Mouse (Mus musculus): ENCODE measurements around the gene Socs3. TPM values are rescaled to one million over a fixed set of nuclear protein-coding genes. Genes with fewer than 3 reads are reported as not detected.

Gene Socs3
- total RNA-seq, 2 experiments from 2014 or later = 2.3 to 2.6 TPM

DNA sequence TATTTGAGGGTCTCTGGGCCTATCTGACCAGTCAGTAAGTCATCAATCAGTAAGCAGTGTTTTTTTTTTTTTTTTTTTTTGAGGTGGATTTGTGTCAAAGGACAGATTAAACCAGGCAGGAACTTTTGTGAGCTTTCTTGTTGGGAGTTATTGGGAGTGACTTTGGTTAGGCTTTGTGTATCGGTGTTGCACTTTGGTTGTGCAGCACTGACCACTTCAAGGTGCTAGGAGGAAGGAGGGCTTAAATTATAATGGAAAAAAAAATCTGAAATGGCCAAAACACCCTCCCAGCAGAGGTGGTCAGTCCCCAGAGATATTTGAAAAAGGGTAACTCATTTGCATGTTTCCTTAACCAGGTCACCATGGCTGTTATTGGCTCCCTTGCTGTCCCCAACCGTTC is 27.2 kb upstream of the Socs3 start:
- intact Hi-C loops (cut with DNase I) = no loop called here
- no peak for DNase-seq (ENCODE audit: extremely low spot score in 1 of 2, low spot score in 2 of 2)

DNA sequence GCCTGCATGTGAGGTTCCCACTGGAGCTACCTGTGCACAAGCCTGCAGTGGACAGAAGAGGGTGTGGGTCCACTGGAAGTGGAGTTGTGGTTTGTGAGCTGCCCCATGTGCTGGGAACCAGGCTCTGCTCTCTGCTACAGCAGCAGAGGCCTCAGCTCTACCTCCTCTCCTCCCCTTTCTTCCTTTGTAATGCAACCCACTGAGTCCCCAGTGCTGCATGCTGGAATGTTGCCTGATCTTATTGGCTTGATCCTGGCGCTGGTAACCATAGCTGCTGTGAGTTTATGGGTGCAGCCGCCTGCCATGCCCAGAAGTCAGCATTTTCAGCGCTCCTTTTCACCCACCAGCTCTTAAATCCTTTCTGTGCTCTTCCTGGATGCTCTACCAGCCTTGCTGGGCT is 26.2 kb upstream of the Socs3 start:
- no peak for DNase-seq (ENCODE audit: extremely low spot score in 1 of 2, low spot score in 2 of 2)
- intact Hi-C loops (cut with DNase I) = no loop called here

DNA sequence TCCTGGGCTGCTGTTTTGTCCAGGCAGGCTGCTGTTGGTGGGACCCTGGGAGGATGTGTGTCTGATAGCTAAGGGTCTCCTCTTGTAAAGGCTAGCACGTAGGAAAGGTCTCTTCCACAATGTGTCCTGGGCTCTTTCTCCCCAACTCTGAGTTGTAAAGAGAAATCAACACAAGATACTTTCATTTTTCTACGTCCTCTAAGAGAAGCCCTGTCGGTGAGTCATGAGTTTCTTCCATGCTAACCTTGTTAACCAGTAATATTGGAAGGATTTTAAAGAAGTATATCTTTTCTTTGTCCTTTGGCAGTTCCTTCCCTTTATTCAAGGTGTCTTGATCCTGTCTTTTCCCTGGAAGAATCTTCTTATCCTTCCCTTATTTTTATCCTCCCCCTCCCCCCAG is 25.8 kb upstream of the Socs3 start:
- DNase-seq (ENCODE audit: extremely low spot score in 1 of 2, low spot score in 2 of 2) = no peak
- intact Hi-C loops (cut with DNase I) = no loop called here

GRCm38 (mm10) chr11:117995255-117995654 is 25.4 kb upstream of the Socs3 start:
- intact Hi-C loops (cut with DNase I) = no loop called here
- no peak for DNase-seq (ENCODE audit: extremely low spot score in 1 of 2, low spot score in 2 of 2)

- DNase-seq (ENCODE audit: extremely low spot score in 1 of 2, low spot score in 2 of 2) = no peak
- intact Hi-C loops (cut with DNase I) = no loop called here
Measured at GRCm38 (mm10) chr11:117994250-117995057, 24.6 kb upstream of the Socs3 start.

- no peak for DNase-seq (ENCODE audit: extremely low spot score in 1 of 2, low spot score in 2 of 2)
- intact Hi-C loops (cut with DNase I) = no loop called here
Measured at GRCm38 (mm10) chr11:117993190-117994175, 23.6 kb upstream of the Socs3 start.

- no peak for DNase-seq (ENCODE audit: extremely low spot score in 1 of 2, low spot score in 2 of 2)
- intact Hi-C loops (cut with DNase I) = no loop called here
Measured at GRCm38 (mm10) chr11:117991502-117992470, 21.9 kb upstream of the Socs3 start.

DNA sequence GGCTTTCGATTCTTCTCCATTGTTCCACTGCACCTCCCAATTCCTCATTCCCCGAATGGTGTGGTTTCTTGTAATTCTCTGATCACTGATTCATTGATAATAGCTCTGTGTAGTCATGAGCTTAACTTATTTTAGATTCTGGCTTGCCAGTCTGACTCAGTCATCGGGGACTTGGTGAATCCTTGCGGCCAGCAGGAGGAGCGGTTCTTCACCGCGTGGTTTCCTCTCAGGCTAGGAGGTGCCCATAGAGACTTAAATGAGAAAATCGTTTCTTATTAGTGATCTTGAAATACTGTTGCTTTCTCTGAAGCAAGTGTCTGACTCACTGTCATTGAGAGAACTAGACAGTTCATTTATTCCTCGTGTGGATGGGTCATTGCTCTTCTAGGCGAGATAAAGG is 20.1 kb upstream of the Socs3 start:
- intact Hi-C loops (cut with DNase I) = no loop called here

GRCm38 (mm10) chr11:117989241-117989640 is 19.4 kb upstream of the Socs3 start:
- intact Hi-C loops (cut with DNase I) = no loop called here

More for the DNA sequence above, 20.1 kb upstream of the Socs3 start:
- no peak for DNase-seq (ENCODE audit: extremely low spot score in 1 of 2, low spot score in 2 of 2)

DNA sequence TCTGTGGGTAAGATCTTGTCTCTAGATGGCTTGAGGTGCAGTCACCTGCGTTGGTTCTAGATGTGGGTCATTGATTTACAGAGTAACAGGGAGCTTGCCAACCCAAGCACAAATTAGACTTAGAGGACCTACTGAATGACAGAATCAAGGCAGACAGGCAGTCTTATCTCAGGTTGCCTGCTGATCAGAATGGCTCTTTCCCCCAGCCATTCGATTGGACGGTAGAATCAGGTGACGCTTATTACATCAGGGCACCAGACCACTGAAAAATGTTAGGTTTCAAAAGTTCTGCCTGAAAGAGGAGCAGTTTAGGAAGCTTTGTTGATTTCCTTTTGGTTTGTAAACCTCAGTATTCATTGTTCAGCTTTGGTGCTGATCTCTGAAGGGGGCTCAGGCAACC is 18.1 kb upstream of the Socs3 start:
- DNase-seq (ENCODE audit: extremely low spot score in 1 of 2, low spot score in 2 of 2) = no peak
- intact Hi-C loops (cut with DNase I) = no loop called here

More at GRCm38 (mm10) chr11:117989241-117989640, 19.4 kb upstream of the Socs3 start:
- DNase-seq (ENCODE audit: extremely low spot score in 1 of 2, low spot score in 2 of 2) = no peak

DNA sequence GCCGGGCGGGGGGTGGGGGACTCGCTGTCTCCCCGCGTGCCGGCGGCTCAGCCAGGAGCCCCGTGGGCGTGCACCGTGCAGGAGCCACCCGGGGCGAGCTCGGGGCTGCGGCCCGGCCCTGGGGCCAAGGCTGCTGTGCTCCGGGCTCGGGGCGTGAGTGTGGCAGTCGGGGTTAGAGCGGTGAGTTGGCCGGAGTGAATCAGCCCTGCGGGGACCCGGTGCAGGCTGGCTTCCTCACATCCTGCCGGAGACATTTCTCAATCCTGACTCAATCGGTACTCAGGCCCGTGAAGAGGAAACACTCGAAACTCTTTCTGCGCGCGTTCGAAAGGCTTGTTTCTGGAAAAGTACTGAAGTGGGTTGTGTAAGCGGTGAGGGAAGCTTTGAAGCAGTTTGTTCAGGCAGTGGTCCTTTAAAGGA is 17.2 kb upstream of the Socs3 start:
- peak in 1 of 2 experiments; percentile 59 for DNase-seq (ENCODE audit: extremely low spot score in 1 of 2, low spot score in 2 of 2)
- intact Hi-C loops (cut with DNase I) = no loop called here

DNA sequence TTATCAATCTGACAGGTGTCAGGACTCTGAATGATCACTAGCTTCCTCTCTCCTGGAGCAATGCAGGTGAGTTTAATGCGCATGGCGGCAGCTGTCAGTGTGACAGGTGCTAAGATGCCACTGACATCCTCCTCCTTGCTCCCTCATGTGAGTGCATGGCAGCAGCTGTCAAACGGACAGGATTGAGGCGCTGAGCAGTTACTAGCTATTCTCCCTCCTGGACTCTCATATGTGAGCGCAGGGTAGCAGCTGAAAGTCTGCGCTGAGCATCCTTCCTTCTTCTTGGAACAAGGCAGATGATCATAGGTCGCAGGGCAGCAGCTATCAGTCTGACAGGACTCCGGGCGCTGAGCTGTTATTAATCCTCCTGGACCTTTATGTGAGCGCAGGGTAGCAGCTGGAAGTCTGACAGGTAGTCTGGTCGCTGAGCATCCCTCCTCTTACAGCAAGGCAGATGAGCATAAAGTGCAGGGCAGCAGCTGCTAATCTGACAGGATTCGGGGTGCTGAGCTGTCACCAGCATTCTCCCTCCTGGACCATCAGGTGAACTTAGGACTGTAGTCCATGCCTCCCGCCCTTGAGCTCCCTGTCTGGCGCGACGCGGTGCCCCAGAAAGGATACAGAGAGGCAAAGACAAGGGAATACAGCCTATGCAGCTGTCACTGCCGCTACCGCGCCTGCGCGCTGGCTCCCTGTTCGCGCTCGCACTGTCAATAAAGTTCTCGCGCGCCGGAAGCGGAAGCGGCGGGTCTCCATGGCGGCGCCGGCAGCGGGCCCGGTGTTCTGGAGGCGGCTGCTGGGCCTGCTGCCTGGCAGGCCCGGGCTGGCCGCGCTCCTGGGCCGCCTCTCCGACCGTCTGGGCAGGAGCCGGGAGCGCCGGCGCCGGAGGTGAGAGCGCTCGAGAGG is 16.5 kb upstream of the Socs3 start, which contains the start of gene Pgs1:
Gene Pgs1 (plus strand): TSS at position 167 of the 906 bp plus-strand sequence.
- peak; percentile 89 to 95 for DNase-seq (ENCODE audit: extremely low spot score in 1 of 2, low spot score in 2 of 2)
- intact Hi-C loops (cut with DNase I) = no loop called here

GRCm38 (mm10) chr11:117983770-117984169 is 13.9 kb upstream of the Socs3 start:
- no peak for DNase-seq (ENCODE audit: extremely low spot score in 1 of 2, low spot score in 2 of 2)
- intact Hi-C loops (cut with DNase I) = loop anchor here (5.0 kb wide), 1 partner anchor 34 kb away; no protein-coding TSS in a partner anchor

- intact Hi-C loops (cut with DNase I) = loop anchor here (5.0 kb wide), 1 partner anchor 35 kb away; no protein-coding TSS in a partner anchor
- no peak for DNase-seq (ENCODE audit: extremely low spot score in 1 of 2, low spot score in 2 of 2)
Measured at GRCm38 (mm10) chr11:117982426-117982825, 12.6 kb upstream of the Socs3 start.

GRCm38 (mm10) chr11:117979388-117979787 is 9.5 kb upstream of the Socs3 start:
- no peak for DNase-seq (ENCODE audit: extremely low spot score in 1 of 2, low spot score in 2 of 2)
- intact Hi-C loops (cut with DNase I) = no loop called here

DNA sequence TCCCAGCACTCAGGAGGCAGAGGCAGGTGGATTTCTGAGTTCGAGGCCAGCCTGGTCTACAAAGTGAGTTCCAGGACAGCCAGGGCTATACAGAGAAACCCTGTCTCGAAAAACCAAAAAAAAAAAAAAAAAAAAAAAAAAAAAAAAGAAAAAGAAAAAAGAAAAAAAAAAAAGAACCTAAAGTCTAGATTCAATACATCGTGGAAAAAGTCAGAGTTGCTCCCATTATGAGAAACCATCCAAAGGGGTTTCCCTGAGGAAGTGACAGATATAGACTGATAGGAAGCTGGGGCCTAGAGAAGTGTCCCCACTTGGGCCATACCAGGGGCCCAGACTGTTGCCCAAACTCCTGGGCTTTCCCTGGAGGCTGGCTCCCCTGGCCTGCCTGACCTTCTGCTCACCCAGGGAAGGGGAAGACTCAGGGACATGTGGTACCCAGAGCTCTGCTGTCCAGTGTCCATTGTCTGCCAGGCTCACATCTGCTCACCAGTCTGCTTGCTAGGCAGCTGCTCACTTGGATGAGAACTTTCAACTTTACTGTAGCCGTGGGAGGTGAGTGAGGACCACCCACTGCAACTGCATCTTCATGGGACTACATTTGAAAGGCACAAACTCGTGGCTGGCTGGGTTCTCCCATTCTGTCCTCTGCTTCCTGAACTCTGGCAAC is 8.0 kb upstream of the Socs3 start:
- intact Hi-C loops (cut with DNase I) = no loop called here

GRCm38 (mm10) chr11:117976081-117976582 is 6.3 kb upstream of the Socs3 start:
- intact Hi-C loops (cut with DNase I) = no loop called here
- DNase-seq (ENCODE audit: extremely low spot score in 1 of 2, low spot score in 2 of 2) = peak in 1 of 2 experiments; percentile 81

More for the DNA sequence above, 8.0 kb upstream of the Socs3 start:
- DNase-seq (ENCODE audit: extremely low spot score in 1 of 2, low spot score in 2 of 2) = no peak

All from left cerebral cortex, postnatal 10 days (tissue).